Mouse (Mus musculus): ENCODE data around the gene Fam78a. TPM values are rescaled to one million over a fixed set of nuclear protein-coding genes. Genes with fewer than 3 reads are reported as not detected.
A peak's percentile ranks its signal among the peaks of the same experiment; 100 is the strongest.

The Fam78a gene
- total RNA-seq, 2 experiments from 2014 or later, result 3.7 to 8.8 TPM

Small RNAs within 50 kb of the gene (microRNA-seq; reads per million reads assigned to microRNA genes)
- 4.1 reads per million, percentile 11 among the genes with 10 or more reads in this experiment for gene Mir7674

Other genes starting within 250 kb of the Fam78a start
- 1 to 10 TPM; 8.4 to 8.7 TPM for gene Fibcd1, start 238.9 kb downstream of the Fam78a start, total RNA-seq (2021)
- 1 to 10 TPM; 6.8 to 9.6 TPM for gene Lamc3, start 197.6 kb downstream of the Fam78a start, total RNA-seq (2021)
- gene Aif1l, start 134.7 kb downstream of the Fam78a start, total RNA-seq (2021), result 1 to 10 TPM; 5.3 to 5.9 TPM
- gene Nup214, start 110.4 kb downstream of the Fam78a start, total RNA-seq (2021), result 10 to 100 TPM; 56.2 to 60.5 TPM
- gene Plpp7, start 10.7 kb upstream of the Fam78a start, total RNA-seq (2021), result 10 to 100 TPM; 27.3 to 33.7 TPM
- 100 to 1,000 TPM; 257 to 259 TPM for gene Prrc2b, start 66.2 kb upstream of the Fam78a start, total RNA-seq (2021)
- gene Pomt1, start 151.7 kb upstream of the Fam78a start, total RNA-seq (2021), result 10 to 100 TPM; 16.3 to 22.1 TPM
- 10 to 100 TPM; 50.1 to 52.6 TPM for gene Uck1, start 175.3 kb upstream of the Fam78a start, total RNA-seq (2021)
- gene Golga2, start 202.5 kb upstream of the Fam78a start, total RNA-seq (2021), result 10 to 100 TPM; 83.4 to 89.9 TPM
- 100 to 1,000 TPM; 207 to 208 TPM for gene Swi5, start 203.2 kb upstream of the Fam78a start, total RNA-seq (2021)

Measured in left cerebral cortex, postnatal 36 days (tissue).